Mouse (Mus musculus) heart, adult 2 months (tissue): ENCODE data around the gene Plekhg3.

Experiments used
- CTCF ChIP-seq: fragments of 200-600 bp; IDR thresholded peaks from 2 replicates; pipeline ENCODE4 v1.8.1; 2022; ENCODE audit warnings: antibody characterized with exemption, mild to moderate bottlenecking, moderate library complexity
- EP300 ChIP-seq: fragments of 200-500 bp; IDR thresholded peaks from 2 replicates; pipeline ENCODE4 v1.6.1; 2011; ENCODE audit warnings: low read depth, low read length, control low read depth; ENCODE audit not compliant: insufficient read depth
- POLR2A ChIP-seq: fragments of 200-500 bp; IDR thresholded peaks from 2 replicates; pipeline ENCODE4 v1.6.1; 2011; ENCODE audit warnings: mild to moderate bottlenecking, low read depth, low read length, control low read depth; ENCODE audit not compliant: insufficient read depth

DNA sequence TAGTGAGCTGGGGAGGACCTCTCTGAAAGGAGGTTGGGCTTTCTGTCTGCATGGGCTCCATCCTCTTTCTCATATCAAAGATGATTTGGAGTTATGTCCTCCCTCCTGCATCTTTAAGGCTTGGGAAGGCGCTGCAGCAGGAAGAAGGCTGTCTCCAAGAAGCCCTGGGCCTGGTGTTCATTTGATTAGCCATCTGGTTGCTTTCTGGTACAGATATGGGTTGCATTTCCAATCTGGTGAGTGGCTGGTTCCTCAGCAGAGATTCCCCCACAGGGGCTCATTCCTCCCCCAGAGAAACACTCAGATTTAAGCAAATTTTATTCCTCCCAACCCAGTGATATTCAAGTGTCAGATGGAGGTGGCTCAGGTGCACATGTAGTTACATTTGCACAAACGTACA lies 65.1 kb downstream of the Plekhg3 start:
- TF ChIP-seq CTCF (no peak), EP300 (no peak), POLR2A (no peak)
